Mouse (Mus musculus): ENCODE measurements at regions not wholly inside any gene's neighbourhood (a gene's known extent, or its start where the extent isn't known, plus 50 kb on each side); places are given as distances from the start of the nearest gene placed in this dataset.
"Not testable (repeated sequence)": the region's sequence is repeated elsewhere in the genome, so short reads cannot be mapped to it uniquely, and the experiment has no call there.

DNA sequence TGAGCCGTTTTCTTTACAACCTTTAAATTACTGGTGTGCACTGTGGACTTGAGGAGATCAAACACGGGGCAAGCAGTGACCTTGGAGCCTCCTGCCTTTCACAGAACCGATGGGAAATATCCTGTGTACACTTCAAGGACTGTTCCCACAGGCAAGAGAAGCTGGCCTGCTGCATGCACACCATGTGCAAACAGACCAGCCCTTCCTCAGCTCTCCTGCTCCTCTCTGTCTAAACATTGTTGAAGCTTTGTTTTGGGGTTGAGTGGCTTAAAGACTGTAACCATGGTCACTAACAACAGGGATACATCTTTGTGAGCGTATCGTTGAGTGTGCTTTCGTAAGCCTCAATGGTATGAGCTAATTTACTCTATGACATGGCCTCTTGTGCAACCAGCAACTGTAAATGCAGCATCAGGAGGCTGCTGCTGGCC, 50.2 kb upstream of the Agps start:
- H3K27me3 ChIP-seq (ENCODE audit: control insufficient read depth, insufficient read depth, low read length): no peaks in the 10 kb centered on the region
- H3K9me3 ChIP-seq (replicated peaks; ENCODE audit: control insufficient read depth, low read length): no peaks in the 10 kb centered on the region
- peak; percentile 82 for ATAC-seq (ENCODE audit: insufficient read depth, low FRiP score)
- H3K36me3 ChIP-seq (ENCODE audit: control insufficient read depth, insufficient read depth, low read length): no peaks in the 10 kb centered on the region
- H3K9ac ChIP-seq (ENCODE audit: low read length): peak overlapping the region; percentile 20; the same call in 1 of the 2 replicates
- WGBS: 36% methylated on average over 6 of the region's 6 CpGs
- 0 out of 2 replicates have a peak overlapping the region, but pooled peaks have one; percentile 10 for H3K4me2 ChIP-seq (ENCODE audit: low read depth, low read length)
- no peak overlapping the region for H3K4me3 ChIP-seq (replicated peaks; ENCODE audit: low read length)
- peaks cover 19% of the 10 kb centered on the region; the same call in 1 of the 2 replicates for H3K4me1 ChIP-seq (ENCODE audit: control insufficient read depth, insufficient read depth, low read length)
- H3K27ac ChIP-seq (ENCODE audit: low read length): peak overlapping the region; percentile 81

DNA sequence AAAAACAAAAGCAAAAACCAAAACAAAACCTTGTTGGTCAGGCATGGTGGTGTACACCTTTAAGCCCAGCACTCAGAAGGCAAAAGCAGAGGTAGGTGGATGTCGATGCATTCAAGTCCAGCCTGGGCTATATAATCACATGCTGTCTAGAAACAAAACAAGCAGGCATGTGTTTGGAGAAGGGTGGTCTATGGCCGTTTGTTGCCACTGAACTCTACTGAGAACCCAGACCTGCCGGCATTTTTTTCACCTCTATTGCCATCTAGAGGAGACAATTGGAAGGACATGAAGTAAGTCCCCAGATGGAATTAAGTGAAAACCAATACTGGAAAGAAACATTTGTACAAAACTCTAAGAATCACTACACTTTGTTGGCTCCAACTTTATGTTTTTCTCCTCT, 50.9 kb upstream of the Agps start:
- Histone ChIP-seq H3K27ac (ENCODE audit: low read length) (peak overlapping the region; percentile 81), H3K4me1 (ENCODE audit: control insufficient read depth, insufficient read depth, low read length) (peaks cover 26% of the 10 kb centered on the region; the same call in 1 of the 2 replicates), H3K4me3 (replicated peaks; ENCODE audit: low read length) (no peak overlapping the region), H3K27me3 (ENCODE audit: control insufficient read depth, insufficient read depth, low read length) (no peaks in the 10 kb centered on the region), H3K36me3 (ENCODE audit: control insufficient read depth, insufficient read depth, low read length) (no peaks in the 10 kb centered on the region), H3K4me2 (ENCODE audit: low read depth, low read length) (peak overlapping the region; percentile 10; the same call in 1 of the 2 replicates), H3K9me3 (replicated peaks; ENCODE audit: control insufficient read depth, low read length) (no peaks in the 10 kb centered on the region), H3K9ac (ENCODE audit: low read length) (peak overlapping the region; percentile 43)
- 1% methylated on average over 3 of the region's 3 CpGs for WGBS
- ATAC-seq (ENCODE audit: insufficient read depth, low FRiP score): peak; percentile 37; the same call in 1 of the 2 replicates

GRCm38 (mm10) chr2:75778628-75779027, 53.3 kb upstream of the Agps start:
- not testable (repeated sequence) for H3K9ac ChIP-seq (ENCODE audit: low read length); ATAC-seq (ENCODE audit: insufficient read depth, low FRiP score)
- WGBS: 80% methylated on average over 3 of the region's 3 CpGs

DNA sequence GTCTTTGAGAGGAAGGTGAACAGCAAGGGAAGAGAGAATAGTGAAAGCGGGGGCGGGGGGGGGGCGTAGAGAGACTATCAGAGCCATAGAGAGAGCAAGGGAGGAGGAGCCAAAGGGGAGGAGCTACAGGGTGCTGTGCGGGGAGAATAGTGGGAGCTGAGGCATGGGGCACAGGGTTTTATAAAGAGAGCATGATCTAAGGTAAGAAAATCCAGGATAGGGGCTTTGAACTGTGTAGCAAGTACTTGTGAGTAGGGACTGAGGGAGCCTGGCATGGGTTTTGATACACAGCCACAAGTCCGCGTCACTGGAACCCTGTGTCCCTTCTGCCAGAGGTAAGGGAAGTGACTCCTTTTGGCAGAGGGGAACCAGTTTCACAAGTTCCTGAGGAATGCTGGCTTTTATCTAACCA, 54.9 kb upstream of the Agps start:
- 15% methylated on average over 6 of the region's 6 CpGs for whole genome bisulfite sequencing
- peak; percentile 45 for ATAC-seq (ENCODE audit: insufficient read depth, low FRiP score)
- Histone ChIP-seq H3K27me3 (ENCODE audit: control insufficient read depth, insufficient read depth, low read length) (no peaks in the 10 kb centered on the region), H3K27ac (ENCODE audit: low read length) (peak overlapping the region; percentile 88), H3K4me1 (ENCODE audit: control insufficient read depth, insufficient read depth, low read length) (peaks cover 33% of the 10 kb centered on the region), H3K36me3 (ENCODE audit: control insufficient read depth, insufficient read depth, low read length) (no peaks in the 10 kb centered on the region), H3K9ac (ENCODE audit: low read length) (peak overlapping the region; percentile 45), H3K4me2 (ENCODE audit: low read depth, low read length) (peak overlapping the region; percentile 49), H3K9me3 (replicated peaks; ENCODE audit: control insufficient read depth, low read length) (no peaks in the 10 kb centered on the region), H3K4me3 (replicated peaks; ENCODE audit: low read length) (peak overlapping the region; percentile 28)

More at GRCm38 (mm10) chr2:75778628-75779027, 53.3 kb upstream of the Agps start:
- not testable (repeated sequence) for H3K27ac ChIP-seq (ENCODE audit: low read length); H3K9me3 ChIP-seq (replicated peaks; ENCODE audit: control insufficient read depth, low read length); H3K4me3 ChIP-seq (replicated peaks; ENCODE audit: low read length); H3K4me2 ChIP-seq (ENCODE audit: low read depth, low read length); H3K27me3 ChIP-seq (ENCODE audit: control insufficient read depth, insufficient read depth, low read length); H3K36me3 ChIP-seq (ENCODE audit: control insufficient read depth, insufficient read depth, low read length)
- H3K4me1 ChIP-seq (ENCODE audit: control insufficient read depth, insufficient read depth, low read length): peaks cover 26% of the 10 kb centered on the region

- no peaks in the 10 kb centered on the region for H3K9me3 ChIP-seq (replicated peaks; ENCODE audit: control insufficient read depth, low read length)
- H3K36me3 ChIP-seq (ENCODE audit: control insufficient read depth, insufficient read depth, low read length): no peaks in the 10 kb centered on the region
- no peaks in the 10 kb centered on the region for H3K27me3 ChIP-seq (ENCODE audit: control insufficient read depth, insufficient read depth, low read length)
- peak overlapping the region; percentile 45 for H3K9ac ChIP-seq (ENCODE audit: low read length)
- WGBS: 20% methylated on average over 12 of the region's 12 CpGs
- H3K4me2 ChIP-seq (ENCODE audit: low read depth, low read length): peak overlapping the region; percentile 49
- peak overlapping the region; percentile 88 for H3K27ac ChIP-seq (ENCODE audit: low read length)
- peaks cover 33% of the 10 kb centered on the region for H3K4me1 ChIP-seq (ENCODE audit: control insufficient read depth, insufficient read depth, low read length)
- ATAC-seq (ENCODE audit: insufficient read depth, low FRiP score): no peak
- peak overlapping the region; percentile 28 for H3K4me3 ChIP-seq (replicated peaks; ENCODE audit: low read length)
Observed at GRCm38 (mm10) chr2:75776533-75776932, 55.4 kb upstream of the Agps start.

DNA sequence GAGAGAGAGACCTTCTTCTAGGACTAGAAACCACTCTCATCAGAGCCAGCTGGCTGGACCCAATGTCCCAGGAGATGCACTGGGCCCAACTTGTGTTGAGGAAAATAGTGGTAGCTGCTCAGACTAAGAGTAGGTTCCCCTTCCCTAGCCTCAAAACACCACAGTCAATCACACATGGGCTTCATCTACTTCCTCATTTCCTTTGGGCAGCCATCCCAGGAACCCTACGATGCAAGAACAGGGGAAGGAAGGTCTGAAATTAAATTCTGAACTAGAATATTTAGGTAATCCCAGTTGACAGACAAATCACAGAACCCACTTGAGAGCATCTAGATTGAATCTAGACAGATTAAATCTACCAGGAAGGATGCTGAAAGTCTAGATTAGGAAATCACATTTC, 56.8 kb upstream of the Agps start:
- WGBS: 57% methylated on average over 1 of the region's 1 CpGs
- H3K4me2 ChIP-seq (ENCODE audit: low read depth, low read length): no peak overlapping the region
- no peaks in the 10 kb centered on the region for H3K36me3 ChIP-seq (ENCODE audit: control insufficient read depth, insufficient read depth, low read length)
- H3K27me3 ChIP-seq (ENCODE audit: control insufficient read depth, insufficient read depth, low read length): no peaks in the 10 kb centered on the region
- ATAC-seq (ENCODE audit: insufficient read depth, low FRiP score): no peak
- H3K4me3 ChIP-seq (replicated peaks; ENCODE audit: low read length): no peak overlapping the region
- H3K9me3 ChIP-seq (replicated peaks; ENCODE audit: control insufficient read depth, low read length): no peaks in the 10 kb centered on the region
- peaks cover 29% of the 10 kb centered on the region for H3K4me1 ChIP-seq (ENCODE audit: control insufficient read depth, insufficient read depth, low read length)
- no peak overlapping the region for H3K9ac ChIP-seq (ENCODE audit: low read length)
- H3K27ac ChIP-seq (ENCODE audit: low read length): peak overlapping the region; percentile 9

DNA sequence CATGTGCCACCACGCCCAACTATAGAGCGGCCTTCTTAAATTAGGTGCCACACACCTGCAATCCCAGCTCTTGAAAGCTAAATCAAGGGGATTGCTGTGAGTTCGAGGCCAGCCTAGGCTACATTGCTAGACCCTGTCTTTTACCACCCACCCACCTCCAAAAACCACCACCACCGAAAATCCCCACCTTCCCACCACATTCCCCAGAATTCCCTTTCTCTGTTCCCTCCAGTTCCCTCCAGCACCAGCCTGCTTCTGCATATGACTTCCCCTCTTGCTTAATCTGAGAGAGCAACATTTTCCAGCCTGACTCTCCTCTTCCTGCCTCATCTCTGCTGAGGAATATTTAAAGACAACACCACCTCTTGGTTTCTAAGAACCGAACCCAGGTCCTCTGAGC, 58.5 kb upstream of the Agps start:
- 76% methylated on average over 5 of the region's 5 CpGs for WGBS
- Histone ChIP-seq H3K4me3 (replicated peaks; ENCODE audit: low read length) (no peak overlapping the region), H3K9me3 (replicated peaks; ENCODE audit: control insufficient read depth, low read length) (no peaks in the 10 kb centered on the region), H3K4me1 (ENCODE audit: control insufficient read depth, insufficient read depth, low read length) (peaks cover 28% of the 10 kb centered on the region), H3K36me3 (ENCODE audit: control insufficient read depth, insufficient read depth, low read length) (no peaks in the 10 kb centered on the region), H3K27me3 (ENCODE audit: control insufficient read depth, insufficient read depth, low read length) (no peaks in the 10 kb centered on the region), H3K27ac (ENCODE audit: low read length) (peak overlapping the region; percentile 93), H3K9ac (ENCODE audit: low read length) (no peak overlapping the region), H3K4me2 (ENCODE audit: low read depth, low read length) (no peak overlapping the region)
- ATAC-seq (ENCODE audit: insufficient read depth, low FRiP score): no peak

- 21% methylated on average over 11 of the region's 11 CpGs for WGBS
- ATAC-seq (ENCODE audit: insufficient read depth, low FRiP score): peak; percentile 88
- Histone ChIP-seq H3K9me3 (replicated peaks; ENCODE audit: control insufficient read depth, low read length) (no peaks in the 10 kb centered on the region), H3K9ac (ENCODE audit: low read length) (peak overlapping the region; percentile 57), H3K4me2 (ENCODE audit: low read depth, low read length) (0 out of 2 replicates have a peak overlapping the region, but pooled peaks have one; percentile 14), H3K27ac (ENCODE audit: low read length) (peak overlapping the region; percentile 93), H3K4me3 (replicated peaks; ENCODE audit: low read length) (no peak overlapping the region), H3K27me3 (ENCODE audit: control insufficient read depth, insufficient read depth, low read length) (no peaks in the 10 kb centered on the region), H3K4me1 (ENCODE audit: control insufficient read depth, insufficient read depth, low read length) (peaks cover 21% of the 10 kb centered on the region), H3K36me3 (ENCODE audit: control insufficient read depth, insufficient read depth, low read length) (no peaks in the 10 kb centered on the region)
Observed at GRCm38 (mm10) chr2:75772251-75772956, 59.6 kb upstream of the Agps start.

DNA sequence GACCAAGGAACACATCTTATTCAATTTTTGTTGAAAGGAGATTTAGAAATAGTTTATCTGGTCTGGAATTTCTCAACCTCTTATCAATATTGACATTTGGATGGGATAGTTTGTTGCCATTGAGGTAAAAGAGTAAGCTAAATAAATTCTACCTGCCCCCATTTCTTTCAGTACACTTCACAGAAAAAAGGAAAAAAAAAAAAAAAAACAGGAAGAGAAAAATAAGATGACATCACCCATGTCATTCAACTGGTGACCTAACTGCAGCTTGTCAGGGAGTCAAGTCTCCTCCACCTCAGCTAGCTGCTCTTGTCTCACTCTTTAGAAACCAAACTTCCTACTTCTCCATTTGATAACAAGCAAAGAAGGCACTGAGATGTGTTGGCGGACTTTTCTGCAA, 61.3 kb upstream of the Agps start:
- 82% methylated on average over 1 of the region's 1 CpGs for WGBS
- no peaks in the 10 kb centered on the region for H3K9me3 ChIP-seq (replicated peaks; ENCODE audit: control insufficient read depth, low read length)
- H3K4me3 ChIP-seq (replicated peaks; ENCODE audit: low read length): no peak overlapping the region
- H3K4me2 ChIP-seq (ENCODE audit: low read depth, low read length): no peak overlapping the region
- H3K27ac ChIP-seq (ENCODE audit: low read length): peak overlapping the region; percentile 21; the same call in 1 of the 2 replicates
- H3K9ac ChIP-seq (ENCODE audit: low read length): no peak overlapping the region
- no peaks in the 10 kb centered on the region for H3K36me3 ChIP-seq (ENCODE audit: control insufficient read depth, insufficient read depth, low read length)
- peaks cover 13% of the 10 kb centered on the region for H3K4me1 ChIP-seq (ENCODE audit: control insufficient read depth, insufficient read depth, low read length)
- no peak for ATAC-seq (ENCODE audit: insufficient read depth, low FRiP score)
- H3K27me3 ChIP-seq (ENCODE audit: control insufficient read depth, insufficient read depth, low read length): no peaks in the 10 kb centered on the region

All from stomach, embryonic 16.5 days (tissue).